Mouse (Mus musculus) spleen, embryonic (tissue): ENCODE measurements around the gene Clec2l.

Source experiments
- CTCF ChIA-PET: fragments of 350-600 bp; sonication (Branson Sonifier 250); formaldehyde crosslinking; loops from one replicate; lab custom pipeline; 2022; lab: Charles Lee

Clec2l gene

DNA sequence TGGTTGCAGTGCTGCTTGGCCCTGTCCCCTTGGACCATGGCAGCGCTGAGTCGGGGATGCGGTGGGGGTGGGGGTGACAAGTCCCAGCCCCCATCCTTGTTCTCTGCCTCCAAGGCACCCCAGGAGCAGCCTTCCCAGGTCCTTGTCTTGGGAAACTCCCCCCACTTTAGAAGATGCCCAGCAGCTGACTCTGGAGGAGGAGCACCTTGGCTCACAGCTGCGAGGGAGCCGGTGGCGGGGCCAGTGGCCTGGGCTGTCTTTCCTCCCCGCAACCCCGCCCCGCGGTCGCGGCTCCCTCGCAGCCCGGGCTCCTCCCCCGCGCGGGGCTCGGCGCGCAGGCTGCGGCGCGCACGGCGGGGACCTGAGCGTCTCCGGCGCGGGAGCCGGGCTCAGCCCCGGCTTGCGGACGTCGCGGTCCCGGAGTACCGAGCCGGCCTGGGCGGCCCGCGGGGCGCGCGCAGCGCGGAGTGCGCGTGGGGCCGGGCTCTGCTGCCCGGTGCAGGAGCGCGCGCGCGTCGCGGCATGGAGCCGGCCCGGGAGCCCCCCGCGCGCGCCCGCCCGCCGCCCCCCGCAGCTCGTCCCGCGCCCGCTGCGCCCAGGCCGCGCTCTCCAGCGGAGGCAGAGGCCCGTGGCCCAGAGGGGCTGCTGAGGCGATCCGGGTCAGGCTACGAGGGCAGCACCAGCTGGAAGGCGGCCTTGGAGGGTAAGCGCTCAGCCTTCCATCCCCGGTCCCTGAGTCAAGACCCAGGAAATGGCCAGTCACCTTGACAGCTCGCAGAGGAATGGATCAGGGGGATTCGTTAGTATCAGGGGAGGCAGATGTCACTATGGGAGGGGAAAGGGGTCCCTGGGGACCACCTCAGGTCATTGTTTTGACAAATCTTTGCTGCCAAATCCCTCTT is at the start of gene Clec2l:
Gene Clec2l, plus strand, starts transcription at position 356 of the 902 bp plus-strand sequence.
- CTCF ChIA-PET = interaction anchor here (0.6 kb wide), 1 partner anchor 12 kb away, joined by 3 read pairs; no protein-coding TSS in a partner anchor

DNA sequence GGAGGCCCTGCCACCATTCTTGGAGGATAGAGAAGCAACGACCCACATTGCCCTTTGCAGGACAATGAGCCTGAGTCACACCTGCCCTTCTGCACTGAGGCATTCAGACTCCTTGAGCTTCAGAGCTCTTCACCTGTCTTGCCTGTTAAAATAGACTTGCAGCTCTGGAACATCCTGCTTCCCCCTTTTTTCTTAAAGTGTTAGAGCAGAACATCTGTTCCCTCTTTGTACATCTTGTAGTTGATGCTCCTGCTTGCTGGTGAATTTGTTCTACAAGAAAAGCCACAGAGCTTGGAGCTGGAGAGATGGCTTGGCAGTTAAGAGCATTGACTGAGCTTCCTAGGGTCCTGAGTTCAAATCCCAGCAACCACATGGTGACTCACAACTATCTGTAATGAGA is 40.5 kb upstream of the Clec2l start:
- CTCF ChIA-PET = no interaction called here

DNA sequence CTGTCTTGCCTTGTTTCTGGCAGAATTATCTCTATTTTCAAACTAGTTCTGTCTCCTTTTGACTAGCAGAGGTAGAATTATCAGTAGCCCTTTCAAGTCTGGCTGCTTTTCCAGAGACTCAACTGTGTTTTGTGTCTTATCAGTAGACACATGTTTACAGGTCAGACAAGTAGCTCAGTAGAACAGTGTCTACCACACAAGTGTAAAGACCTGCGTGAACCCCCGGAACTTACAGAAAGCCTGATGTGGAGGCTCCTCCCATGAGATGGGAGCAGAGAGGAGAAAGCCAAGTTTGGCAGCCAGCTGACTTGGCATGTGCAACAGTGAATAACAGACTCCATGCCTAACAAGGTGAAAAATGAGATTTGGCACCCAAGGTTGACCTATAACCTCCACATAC is 39.4 kb upstream of the Clec2l start:
- CTCF ChIA-PET = no interaction called here

DNA sequence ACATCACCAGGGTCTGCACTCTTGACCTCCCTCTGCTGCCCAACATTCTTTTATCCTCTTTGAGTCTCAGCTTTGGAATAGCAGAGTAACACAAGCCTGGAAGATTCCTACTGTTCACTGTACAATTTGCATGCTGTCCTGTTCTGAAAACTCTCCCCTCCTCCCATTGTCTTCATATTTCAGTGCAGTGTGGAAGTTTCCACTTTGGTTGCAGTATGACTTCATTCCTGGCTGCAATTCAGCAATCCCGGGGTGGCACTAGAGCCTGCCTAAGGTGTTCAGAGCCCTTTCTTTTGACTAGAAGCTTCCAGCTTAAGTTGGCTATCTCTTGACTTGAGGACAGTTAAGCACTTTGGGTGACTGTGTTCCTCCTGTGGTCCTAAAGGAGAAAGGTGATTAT is 38.4 kb upstream of the Clec2l start:
- CTCF ChIA-PET = no interaction called here

DNA sequence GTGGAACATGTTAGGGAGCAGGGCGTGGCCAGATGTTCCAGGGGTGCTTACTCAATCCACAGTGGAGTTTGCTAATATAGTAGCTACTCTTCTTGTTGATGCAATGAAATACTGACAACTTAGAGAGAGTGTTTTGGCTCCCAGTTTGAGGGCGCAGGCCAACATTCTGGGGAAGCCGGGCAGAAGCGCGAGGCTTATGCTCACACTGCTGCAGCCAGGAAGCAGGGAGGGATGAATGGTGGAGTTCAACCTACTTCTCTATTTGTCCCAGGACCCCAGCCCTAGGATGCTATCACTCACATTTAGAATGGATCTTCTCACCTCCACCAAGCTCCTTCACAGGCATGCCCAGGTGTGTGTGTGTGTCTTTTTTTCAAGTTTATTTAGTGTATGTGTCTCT is 36.8 kb upstream of the Clec2l start:
- CTCF ChIA-PET = interaction anchor here (0.5 to 0.7 kb wide), 2 partner anchors 20 to 1094 kb away, joined by 11 to 16 read pairs; no protein-coding TSS in a partner anchor

DNA sequence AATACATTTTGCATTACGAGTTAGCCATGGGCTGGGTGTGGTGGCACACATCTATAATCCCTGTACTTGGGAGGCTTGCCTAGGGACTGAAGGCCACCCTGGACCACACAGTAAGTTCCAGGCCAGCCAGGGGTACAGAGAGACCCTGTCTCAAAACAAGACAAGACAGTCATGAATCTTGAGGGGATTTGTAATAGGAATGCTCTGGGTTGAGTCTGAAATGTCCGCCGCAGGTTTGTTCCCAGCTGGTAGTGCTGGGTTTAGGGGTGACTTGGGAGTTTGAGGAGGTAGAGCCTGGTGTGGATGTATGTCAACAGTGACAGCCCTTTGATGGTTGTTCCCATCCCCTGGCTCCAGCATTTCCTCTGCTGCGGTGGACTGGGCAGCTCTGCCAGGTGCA is 35.8 kb upstream of the Clec2l start:
- CTCF ChIA-PET = no interaction called here

DNA sequence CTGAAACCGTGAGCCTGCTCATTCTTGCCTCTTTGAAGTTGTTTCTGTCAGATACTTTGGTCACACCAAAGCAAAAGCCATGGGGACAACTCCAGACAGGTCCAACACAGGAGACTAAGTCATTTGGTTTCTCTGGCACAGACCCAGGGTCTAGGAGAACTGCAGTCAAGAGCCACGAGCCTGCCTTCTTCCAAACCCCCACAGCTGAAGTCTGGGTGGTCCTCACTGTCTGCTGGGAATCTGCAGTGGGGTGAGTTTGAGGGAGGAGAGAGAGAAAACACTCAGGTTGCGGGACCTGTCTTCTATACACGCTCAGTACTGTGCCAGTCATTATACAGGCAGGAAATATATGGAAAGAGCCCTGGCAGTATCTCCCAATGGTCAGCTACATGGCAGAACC is 35.4 kb upstream of the Clec2l start:
- CTCF ChIA-PET = no interaction called here

DNA sequence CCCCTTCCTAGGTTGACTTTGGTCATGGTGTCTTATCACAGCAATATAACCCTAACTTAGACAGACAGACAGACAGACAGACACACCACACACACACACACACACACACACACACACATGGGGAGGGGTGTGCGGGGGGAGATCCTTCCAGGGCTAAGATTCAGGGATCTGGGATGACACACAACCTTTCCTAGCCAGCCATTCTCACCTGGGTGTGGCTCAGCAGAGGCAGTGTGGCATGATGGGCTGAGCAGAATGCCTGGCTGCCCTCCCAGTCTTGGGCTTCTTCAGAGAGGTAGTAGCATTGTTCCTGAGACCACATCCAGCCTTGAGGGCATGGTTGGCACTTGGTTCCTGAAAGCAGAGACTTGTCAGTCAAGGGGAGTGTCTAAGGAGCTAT is 33.3 kb upstream of the Clec2l start:
- CTCF ChIA-PET = no interaction called here

DNA sequence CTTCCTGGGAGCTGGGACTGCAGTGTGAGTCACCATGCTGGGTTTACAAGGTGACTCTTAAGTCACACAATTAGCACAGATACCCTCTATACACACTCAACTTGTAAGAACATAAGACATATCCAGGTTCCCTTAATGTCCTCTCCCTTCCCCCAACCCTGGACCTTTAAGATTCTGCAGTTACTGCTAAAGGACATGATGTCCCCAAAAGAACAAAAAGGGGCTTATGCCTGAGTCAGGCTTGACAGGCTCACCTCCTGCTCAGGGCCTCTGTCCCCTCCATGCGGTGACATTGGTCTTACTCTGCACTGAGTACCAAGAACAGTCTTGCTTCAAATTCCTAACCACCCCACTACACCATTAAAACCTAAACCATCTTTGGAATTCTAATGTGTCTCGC is 30.0 kb upstream of the Clec2l start:
- CTCF ChIA-PET = no interaction called here

DNA sequence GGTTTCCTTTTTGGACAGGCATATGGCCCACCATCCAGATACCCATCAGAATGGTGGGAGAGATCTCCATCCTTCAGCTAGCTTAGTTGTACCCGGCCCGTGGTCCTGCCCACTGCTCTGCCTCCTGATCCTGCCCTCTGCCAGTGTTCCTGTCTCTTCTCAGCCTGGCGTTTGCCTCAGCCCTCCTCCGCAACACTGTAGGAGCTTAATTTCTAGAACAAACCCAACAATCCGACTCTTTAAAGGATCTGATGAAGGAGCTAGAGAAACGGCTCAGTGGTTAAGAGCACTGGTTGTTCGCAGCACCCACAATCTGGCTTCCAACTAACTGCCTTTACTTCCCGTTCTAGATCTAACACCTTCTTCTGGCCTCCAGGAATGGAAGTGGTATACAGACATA is 28.4 kb upstream of the Clec2l start:
- CTCF ChIA-PET = no interaction called here

DNA sequence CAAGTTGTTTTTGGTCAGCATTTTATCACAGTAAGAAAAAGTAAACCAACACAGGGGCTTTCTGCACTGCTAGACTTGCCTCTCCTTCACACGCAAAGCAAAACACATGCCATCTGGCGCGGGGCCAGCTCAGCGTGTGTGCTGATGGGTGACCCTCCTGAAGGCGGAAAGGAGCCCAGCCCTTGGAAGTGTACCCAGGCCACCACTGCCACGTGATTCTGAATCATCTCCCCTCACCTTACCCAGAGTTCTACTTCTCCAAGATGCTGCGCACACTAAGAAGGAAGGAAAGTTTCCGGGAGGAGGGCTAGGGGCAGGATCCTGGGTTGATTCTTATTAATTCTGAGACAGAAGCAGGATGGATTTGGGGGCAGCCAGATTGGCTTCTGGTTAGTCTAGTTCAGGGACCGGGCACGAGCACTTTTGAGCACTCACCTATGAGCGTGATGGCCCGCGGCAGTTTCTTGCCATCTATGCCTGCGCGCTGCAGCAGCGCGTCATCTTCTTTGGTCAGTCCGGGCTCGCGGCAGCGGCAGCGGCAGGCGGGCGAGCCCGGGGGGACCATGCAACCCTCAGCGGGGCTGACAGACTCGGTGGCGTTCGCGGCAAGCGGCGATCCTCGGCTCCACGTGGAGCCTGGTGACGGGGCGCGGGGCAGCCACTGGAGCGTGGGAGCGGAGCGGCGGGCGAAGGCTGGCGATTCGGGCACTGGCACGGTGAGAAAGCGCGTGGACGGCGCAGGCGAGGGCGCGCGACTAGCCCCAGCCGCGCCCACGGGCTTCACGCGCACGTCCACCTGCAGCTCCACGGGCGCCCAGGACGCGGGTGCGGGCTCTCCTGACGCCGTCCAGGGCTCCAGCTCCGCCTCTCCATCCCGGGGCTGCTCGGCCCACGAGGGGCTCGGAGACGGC is 26.7 kb upstream of the Clec2l start:
- CTCF ChIA-PET = no interaction called here

DNA sequence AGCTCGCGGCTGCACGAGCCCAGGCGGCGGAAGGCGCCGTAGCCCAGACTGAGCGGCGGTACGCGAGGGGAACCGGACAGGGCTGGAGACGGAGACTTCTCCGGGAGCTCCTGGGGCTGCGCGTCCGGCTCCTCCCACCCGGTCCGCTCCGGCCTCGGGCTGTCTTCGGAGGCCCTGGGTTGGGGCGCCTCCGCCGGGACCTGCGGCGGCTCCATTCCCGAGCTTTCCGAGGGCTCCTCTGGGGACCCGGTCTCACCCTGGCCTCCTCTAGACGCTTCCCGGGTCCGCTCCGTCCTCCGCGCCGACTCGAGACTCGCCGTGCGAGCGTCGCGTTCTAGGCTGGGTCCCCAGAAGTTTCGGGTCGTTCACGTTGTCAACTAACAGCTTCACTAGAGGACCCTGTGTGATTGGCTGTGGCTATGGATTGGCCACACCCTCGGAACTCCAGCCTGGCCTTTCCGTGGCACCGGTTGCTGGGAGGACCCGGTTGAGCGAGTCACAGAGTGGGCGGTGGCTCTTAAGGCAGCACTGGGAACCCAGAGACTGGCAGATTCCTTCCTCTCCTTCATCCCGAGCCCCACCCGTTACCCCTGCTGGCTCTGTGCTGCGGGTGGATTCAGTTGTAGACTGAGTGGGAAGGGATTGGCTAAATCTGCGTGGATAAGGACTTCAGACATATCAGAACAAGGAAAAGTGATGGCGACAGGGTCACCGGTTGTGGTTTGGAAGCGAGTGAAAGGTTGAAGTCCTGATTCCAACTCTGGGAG is 25.8 kb upstream of the Clec2l start, which contains the start of gene Klrg2:
Gene Klrg2, minus strand, starts transcription at position 391 of the 767 bp plus-strand sequence.
- CTCF ChIA-PET = no interaction called here

DNA sequence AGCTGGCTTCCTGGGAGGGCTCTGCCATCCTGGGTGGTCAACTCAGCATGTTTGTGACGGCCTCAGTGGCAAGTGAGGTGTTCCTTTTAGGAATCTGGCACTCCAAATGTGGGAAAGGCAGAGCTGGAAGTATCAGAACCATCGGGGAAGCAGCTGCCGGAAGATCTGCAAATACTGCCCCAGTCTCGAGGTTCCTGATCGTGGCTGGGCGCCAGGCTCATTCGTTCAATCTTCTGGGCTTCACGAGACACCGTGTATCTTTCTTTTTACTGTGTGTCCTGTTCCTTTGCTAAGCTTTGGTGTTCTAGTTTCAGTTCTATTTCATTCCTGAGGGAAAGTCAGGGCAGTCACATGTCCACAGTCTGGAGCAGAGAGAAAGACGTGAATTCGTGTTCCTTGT is 22.5 kb upstream of the Clec2l start:
- CTCF ChIA-PET = no interaction called here

DNA sequence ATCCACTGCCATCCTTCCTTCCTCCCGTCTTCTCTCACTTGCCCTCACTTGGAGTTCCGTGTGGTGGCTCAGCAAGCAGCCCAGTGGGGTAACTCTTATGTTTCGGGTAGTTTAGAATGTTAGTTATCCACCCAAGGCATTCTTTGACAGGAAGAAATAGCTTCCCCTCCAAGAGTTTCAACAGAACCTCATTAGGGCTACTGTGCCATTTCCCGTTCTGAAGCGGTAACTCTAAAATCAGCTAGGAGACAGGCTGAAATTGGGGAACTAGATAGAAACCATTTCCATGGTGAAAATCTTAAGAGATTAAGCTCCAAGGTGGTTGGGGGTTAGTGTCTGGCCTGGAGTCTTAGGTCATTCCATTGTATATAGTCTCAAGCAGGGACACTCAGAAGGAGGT is 21.6 kb upstream of the Clec2l start:
- CTCF ChIA-PET = no interaction called here

DNA sequence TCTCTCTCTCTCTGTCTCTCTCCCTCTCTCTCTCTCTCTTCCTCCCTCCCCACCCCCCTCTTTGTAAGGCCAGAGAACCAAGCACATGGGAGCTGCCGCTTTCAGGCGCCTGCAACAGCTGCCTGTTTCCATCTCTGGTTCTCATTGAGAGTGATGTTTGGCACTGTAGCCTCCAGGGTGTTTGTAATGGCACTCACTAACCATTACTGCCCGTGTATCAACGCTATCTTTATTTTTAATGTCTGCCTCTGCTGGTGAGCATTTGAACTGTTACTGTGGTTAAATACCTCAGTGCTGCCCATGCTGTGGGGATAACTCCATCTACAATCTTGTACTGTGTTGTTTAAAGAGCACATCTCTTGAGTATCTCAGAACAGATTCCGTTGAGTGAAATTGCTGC is 21.2 kb upstream of the Clec2l start:
- CTCF ChIA-PET = no interaction called here

DNA sequence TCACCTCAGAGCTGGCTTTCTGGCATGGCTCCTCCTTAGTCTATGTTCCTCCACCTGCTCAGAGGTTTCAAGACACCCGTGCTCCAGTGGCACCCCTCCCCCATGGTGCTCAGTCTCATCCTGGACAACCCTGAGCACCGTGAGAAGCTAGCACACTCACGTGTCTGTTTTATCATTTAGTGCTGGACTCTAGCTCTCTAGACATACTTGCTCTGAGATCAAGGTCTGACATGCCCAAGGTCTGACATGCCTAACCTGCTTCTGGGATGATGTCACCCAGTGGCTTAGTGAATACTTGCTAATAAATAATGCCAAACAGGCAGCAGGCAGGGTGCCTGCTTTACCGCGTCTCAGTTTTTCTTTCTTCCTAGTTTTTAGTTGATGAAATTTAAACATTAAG is 20.3 kb upstream of the Clec2l start:
- CTCF ChIA-PET = interaction anchor here (0.7 kb wide), 1 partner anchor 22 kb away, joined by 3 read pairs; no protein-coding TSS in a partner anchor

DNA sequence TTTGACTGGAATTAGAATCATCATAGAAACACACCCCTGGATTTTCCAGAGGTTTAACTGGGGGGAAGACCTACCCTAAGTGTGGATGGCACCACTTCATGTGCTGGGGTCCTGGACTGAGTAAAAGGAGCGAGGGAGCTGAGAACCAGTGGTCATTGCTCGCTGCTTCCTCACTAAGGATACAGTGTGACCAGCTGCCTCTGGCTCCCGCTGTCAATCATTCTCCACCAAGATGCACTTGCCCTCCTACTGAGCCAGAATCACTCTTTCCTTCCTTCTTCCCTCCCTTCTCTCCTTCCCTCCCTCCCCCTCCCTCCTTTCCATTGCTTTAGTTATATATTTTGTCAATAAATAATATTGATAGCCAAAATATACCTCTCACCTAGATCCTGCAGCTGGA is 19.8 kb upstream of the Clec2l start:
- CTCF ChIA-PET = interaction anchor here (0.7 kb wide), 1 partner anchor 22 kb away, joined by 3 read pairs; no protein-coding TSS in a partner anchor

DNA sequence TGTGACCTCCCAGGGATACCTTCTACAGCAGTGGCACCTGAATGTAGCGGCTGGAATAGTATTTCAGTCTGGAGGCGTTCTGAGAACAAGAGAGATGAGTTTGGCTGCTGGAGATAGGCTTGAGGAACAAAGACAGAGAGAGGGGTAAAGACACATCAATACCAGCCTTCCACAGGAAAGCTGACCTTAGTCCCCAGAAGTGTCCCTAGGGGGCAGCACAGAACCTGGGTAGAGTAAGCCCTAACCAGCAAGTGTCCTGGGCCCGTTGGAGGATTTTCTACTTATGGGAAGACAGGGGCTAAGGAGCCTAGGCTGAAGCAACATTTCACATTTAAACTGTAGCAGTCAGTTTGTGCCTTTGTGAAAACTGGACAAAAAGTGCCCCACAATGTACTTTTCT is 13.3 kb upstream of the Clec2l start:
- CTCF ChIA-PET = interaction anchor here (0.6 to 0.9 kb wide), 3 partner anchors 94 to 140 kb away, joined by 3 to 4 read pairs (median 3); no protein-coding TSS in a partner anchor

DNA sequence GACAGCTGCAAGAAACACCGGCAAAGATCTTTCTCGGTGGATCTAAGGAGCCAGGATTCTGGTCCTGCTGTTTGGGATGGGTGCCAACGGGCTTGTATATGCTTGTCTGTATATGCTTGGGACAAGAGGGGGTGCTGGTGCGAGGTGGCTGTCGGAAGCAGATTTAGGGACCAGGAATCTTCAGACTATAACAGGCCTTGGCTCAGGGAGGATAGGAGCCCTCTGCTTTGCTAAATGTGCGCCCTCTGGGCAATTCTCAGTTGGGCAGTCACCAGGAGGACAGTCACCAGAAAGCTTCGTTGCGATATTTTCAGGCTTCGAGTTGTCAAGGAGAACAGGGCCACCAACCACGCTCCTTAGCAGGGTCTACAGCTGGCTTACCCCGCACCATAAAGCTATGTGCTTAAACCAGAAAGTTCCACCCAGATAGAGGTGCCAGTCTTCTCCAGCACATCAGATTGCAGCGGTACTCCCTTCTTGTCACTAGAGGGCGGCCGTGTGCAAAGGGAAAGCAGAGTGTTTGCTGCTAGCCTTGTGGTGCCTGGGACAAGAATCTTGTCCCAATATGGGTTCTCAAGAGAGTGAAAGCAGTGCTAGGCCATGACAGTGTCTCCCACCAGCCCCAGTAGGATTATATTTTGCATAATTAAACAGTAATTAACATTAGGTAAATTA is 12.5 kb upstream of the Clec2l start:
- CTCF ChIA-PET = interaction anchor here (0.6 kb wide), 3 partner anchors 117 to 395 kb away, joined by 3 read pairs; no protein-coding TSS in a partner anchor

DNA sequence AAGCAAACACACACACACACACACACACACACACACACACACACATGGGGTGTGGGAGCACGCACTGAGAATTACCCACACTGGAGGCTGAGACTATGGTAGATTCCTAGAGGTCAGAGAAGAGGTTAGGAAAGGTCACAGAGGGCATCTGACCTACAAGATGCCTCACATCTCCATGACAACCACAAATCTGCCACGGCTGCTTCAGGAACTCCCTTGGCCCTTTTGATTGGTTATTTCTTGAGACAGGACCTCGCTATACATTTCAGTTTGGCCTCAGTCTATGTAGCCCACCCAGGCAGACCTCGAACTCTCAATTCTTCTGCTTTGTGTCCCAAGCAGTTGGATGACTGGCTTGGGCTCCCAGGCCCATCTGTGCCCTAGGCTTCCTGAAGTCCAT is 1.2 kb upstream of the Clec2l start:
- CTCF ChIA-PET = no interaction called here

DNA sequence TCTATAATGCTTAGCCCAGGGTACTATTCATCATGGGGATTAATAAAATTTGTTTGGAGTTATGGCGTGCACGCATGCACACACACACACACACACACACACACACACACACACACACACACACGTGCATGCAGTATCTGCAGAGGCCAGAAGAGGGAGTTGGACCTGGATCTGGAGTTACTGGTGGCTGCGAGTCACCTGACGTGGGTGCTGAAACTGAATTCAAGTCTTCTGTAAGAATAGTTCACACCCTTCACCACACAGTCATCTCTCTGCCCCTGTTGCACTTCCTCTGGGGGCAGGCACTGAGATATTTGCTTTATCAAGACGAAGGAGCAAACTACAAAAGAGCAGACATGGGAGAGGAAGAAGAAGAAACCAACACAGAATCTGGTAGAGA is 6.7 kb downstream of the Clec2l start:
- CTCF ChIA-PET = no interaction called here
